Mouse (Mus musculus) erythroblast, embryonic 14.5 days (primary cell): ENCODE results near the gene Naa25. TPM values are rescaled to one million over a fixed set of nuclear protein-coding genes. Genes with fewer than 3 reads are reported as not detected.
A peak's percentile ranks its signal among the peaks of the same experiment; 100 is the strongest.

Experiments
- H3K27me3 ChIP-seq: 2 replicates; pipeline ENCODE4 v1.6.1; 2012; ENCODE audit warnings: inconsistent platforms; ENCODE audit not compliant: control insufficient read depth
- H3K36me3 ChIP-seq: 2 replicates; pipeline ENCODE4 v1.6.1; 2012; ENCODE audit warnings: mild to moderate bottlenecking, inconsistent platforms; ENCODE audit not compliant: control insufficient read depth
- H3K4me1 ChIP-seq: 2 replicates; pipeline ENCODE4 v1.6.1; 2012; ENCODE audit warnings: inconsistent platforms; ENCODE audit not compliant: control insufficient read depth
- H3K4me3 ChIP-seq: replicated peaks from 2 replicates; pipeline ENCODE3; 2012; ENCODE audit warnings: moderate library complexity, mild to moderate bottlenecking, inconsistent platforms
- H3K9me3 ChIP-seq: 2 replicates; pipeline ENCODE4 v1.6.1; 2012; ENCODE audit warnings: low read length, inconsistent platforms, mixed read lengths; ENCODE audit not compliant: control insufficient read depth
- GATA1 ChIP-seq: IDR thresholded peaks from 2 replicates; pipeline ENCODE4 v1.6.1; 2012; ENCODE audit warnings: low read length, inconsistent platforms, mixed read lengths
- TAL1 ChIP-seq: IDR thresholded peaks from 3 replicates; pipeline ENCODE4 v1.6.1; 2012; ENCODE audit warnings: low read length, inconsistent platforms, mixed read lengths
- polyA plus RNA-seq: library from polyadenylated mRNA; stranded (reverse); fragments of >175 nt; gene quantifications from 2 replicates; pipeline ENCODE4 v1.2.3, GENCODE M21; 2012

The Naa25 gene
- polyA plus RNA-seq, 1 experiment = 0.11 TPM

- Histone ChIP-seq H3K4me3 (no peak overlapping the region), H3K4me1 (peaks cover 30% of the 10 kb centered on the region), H3K27me3 (peaks cover 3% of the 10 kb centered on the region), H3K9me3 (no peaks in the 10 kb centered on the region), H3K36me3 (no peaks in the 10 kb centered on the region)
- TF ChIP-seq GATA1 = no peak
- no peak for TF ChIP-seq TAL1
Measured at GRCm38 (mm10) chr5:121389691-121390090, 8.0 kb upstream of the Naa25 start.

- Histone ChIP-seq H3K4me1 (peaks cover 24% of the 10 kb centered on the region), H3K27me3 (no peaks in the 10 kb centered on the region), H3K4me3 (no peak overlapping the region), H3K9me3 (no peaks in the 10 kb centered on the region), H3K36me3 (no peaks in the 10 kb centered on the region)
- TF ChIP-seq GATA1 (no peak), TAL1 (no peak; the same call in 2 of the 3 replicates)
Measured at GRCm38 (mm10) chr5:121392667-121393380, 4.9 kb upstream of the Naa25 start.

DNA sequence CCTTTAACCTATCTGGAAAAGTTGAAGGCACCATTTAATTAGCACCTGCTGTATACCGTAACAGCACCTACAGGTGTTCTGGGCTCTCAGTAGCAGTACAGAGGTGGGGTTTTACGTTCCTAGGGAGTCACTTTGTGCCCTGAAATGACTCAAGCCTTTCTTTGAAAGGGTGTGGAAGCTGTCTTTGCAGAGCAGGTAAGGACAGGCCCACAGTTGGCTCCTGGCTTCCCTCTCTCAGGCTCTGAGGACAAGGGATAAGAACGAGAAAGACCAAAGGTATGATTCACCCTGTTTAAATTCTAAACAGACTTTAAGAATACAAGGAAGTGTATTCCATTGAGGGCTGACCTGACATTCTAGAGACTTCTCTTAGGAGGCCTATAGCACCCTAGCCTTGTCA lies 4.3 kb upstream of the Naa25 start:
- TF ChIP-seq GATA1 (no peak), TAL1 (no peak)
- Histone ChIP-seq H3K36me3 (no peaks in the 10 kb centered on the region), H3K4me3 (no peak overlapping the region), H3K4me1 (peaks cover 26% of the 10 kb centered on the region), H3K9me3 (no peaks in the 10 kb centered on the region), H3K27me3 (no peaks in the 10 kb centered on the region)

GRCm38 (mm10) chr5:121395621-121396020 lies 2.1 kb upstream of the Naa25 start:
- Histone ChIP-seq H3K4me3 (no peak overlapping the region), H3K9me3 (no peaks in the 10 kb centered on the region)

DNA sequence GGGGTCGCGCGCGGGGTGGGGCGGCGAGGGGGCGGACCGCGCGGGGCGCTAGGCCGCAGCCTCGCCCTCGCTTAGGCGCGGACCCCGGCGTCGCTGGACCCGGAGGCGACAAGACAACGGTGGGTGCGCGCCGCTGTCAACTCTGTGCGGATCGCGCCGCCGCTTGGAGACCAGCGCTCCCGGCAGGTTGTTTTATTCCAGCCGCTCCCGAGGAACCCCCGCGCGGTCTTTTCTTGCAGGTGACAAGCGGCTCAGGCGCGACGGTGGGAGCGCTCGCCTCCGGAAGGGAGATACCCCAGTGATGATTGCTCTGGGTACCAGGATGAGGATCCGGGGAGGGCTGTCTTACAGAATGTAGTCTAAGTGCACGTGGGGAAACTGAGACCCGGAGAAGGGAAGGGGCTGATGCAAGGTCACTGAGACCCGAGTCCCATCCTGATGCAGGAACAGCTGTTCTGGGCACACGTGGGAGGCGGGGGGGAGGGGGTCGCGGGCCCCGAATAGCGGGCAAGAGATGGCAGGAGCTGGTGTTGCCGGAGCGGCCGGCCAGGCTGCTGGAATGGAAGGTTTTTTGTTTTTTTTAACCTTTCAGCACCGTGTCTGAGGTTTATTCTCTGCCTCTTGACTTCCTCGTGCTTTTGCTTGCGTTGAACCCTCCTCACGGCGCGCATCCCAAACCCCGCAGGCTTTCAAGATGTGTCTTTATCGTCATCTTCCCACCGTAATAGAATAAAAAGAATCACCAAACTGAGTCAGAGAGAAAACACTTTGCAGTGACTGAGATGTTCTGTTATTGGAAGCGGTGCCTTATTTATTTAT lies 619 bp downstream of the Naa25 start:
- Histone ChIP-seq H3K4me3 (peak overlapping the region; percentile 84), H3K36me3 (peaks cover 33% of the 10 kb centered on the region), H3K4me1 (peaks cover 62% of the 10 kb centered on the region), H3K27me3 (no peaks in the 10 kb centered on the region), H3K9me3 (no peaks in the 10 kb centered on the region)
- TF ChIP-seq TAL1 (no peak), GATA1 (no peak)

More at GRCm38 (mm10) chr5:121395621-121396020, 2.1 kb upstream of the Naa25 start:
- Histone ChIP-seq H3K27me3 (no peaks in the 10 kb centered on the region), H3K4me1 (peaks cover 41% of the 10 kb centered on the region), H3K36me3 (peaks cover 8% of the 10 kb centered on the region)
- TF ChIP-seq TAL1 (no peak), GATA1 (no peak)

DNA sequence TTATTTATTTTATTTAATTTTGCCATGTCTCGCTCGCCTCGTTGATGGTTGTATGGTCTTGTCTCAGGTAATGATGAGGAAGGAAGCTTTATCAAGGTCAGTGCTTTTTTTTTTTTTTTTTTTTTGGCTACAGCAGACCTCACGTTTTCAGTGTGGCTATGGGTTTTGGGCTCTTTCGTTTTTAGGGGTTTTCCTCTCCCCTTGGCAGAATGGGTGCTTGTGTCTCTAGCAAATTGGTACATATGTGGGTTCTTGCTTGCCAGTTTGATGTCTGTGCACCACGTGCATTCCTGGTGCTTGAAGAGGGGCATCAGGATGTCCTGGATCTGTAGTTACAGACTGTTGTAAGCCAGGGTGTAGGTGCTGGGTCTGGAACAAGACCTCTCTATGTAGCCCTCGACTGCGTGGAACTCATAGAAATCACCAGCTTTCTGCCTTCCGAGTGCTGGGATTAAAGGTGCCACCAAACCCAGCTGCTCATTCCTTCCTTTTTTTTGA lies 1.3 kb downstream of the Naa25 start:
- Histone ChIP-seq H3K9me3 (no peaks in the 10 kb centered on the region), H3K4me1 (peaks cover 67% of the 10 kb centered on the region), H3K4me3 (peak overlapping the region; percentile 84), H3K27me3 (no peaks in the 10 kb centered on the region), H3K36me3 (peaks cover 39% of the 10 kb centered on the region)
- TF ChIP-seq TAL1 = no peak
- TF ChIP-seq GATA1 = no peak

DNA sequence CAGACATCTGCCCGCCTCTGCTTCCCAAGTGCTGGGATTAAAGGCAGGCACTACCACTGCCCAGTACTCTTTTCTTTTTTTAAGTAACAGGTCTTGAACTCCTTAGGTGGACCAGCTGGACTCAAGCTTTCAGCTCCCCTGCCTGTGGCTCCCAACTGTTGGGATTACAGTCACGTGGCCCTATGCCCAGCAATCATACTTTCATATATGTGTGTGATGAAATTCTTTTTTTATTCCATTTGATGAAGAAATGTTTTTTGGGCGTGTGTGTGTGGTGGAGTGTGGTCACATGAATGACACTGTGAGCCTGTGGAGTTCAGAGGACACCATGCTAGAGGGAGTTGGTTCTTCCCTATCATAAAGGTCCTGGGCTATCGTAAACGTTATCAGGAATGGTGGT lies 1.8 kb downstream of the Naa25 start:
- TF ChIP-seq GATA1 (no peak), TAL1 (no peak)
- H3K36me3 ChIP-seq = peaks cover 41% of the 10 kb centered on the region
- no peaks in the 10 kb centered on the region for H3K9me3 ChIP-seq
- peak overlapping the region; percentile 84 for H3K4me3 ChIP-seq
- peaks cover 67% of the 10 kb centered on the region for H3K4me1 ChIP-seq
- no peaks in the 10 kb centered on the region for H3K27me3 ChIP-seq

- Histone ChIP-seq H3K9me3 (no peaks in the 10 kb centered on the region), H3K4me1 (peaks cover 67% of the 10 kb centered on the region), H3K27me3 (no peaks in the 10 kb centered on the region), H3K4me3 (no peak overlapping the region), H3K36me3 (peaks cover 45% of the 10 kb centered on the region)
- TF ChIP-seq TAL1 (no peak), GATA1 (no peak)
Measured at GRCm38 (mm10) chr5:121400064-121400463, 2.3 kb downstream of the Naa25 start.

GRCm38 (mm10) chr5:121400849-121401248 lies 3.1 kb downstream of the Naa25 start:
- Histone ChIP-seq H3K4me3 (no peak overlapping the region), H3K36me3 (peaks cover 53% of the 10 kb centered on the region), H3K9me3 (no peaks in the 10 kb centered on the region), H3K4me1 (peaks cover 67% of the 10 kb centered on the region), H3K27me3 (no peaks in the 10 kb centered on the region)
- TF ChIP-seq GATA1 = no peak
- TF ChIP-seq TAL1 = no peak
